Mouse (Mus musculus): ENCODE measurements around the gene Tat. TPM values are rescaled to one million over a fixed set of nuclear protein-coding genes. Genes with fewer than 3 reads are reported as not detected.

The Tat gene
- polyA plus RNA-seq, 1 experiment from 2014 or later = not detected

- ATAC-seq = no peak
- H3K27ac ChIP-seq (ENCODE audit: low read length) = no peak overlapping the region
- H3K27me3 ChIP-seq (ENCODE audit: control insufficient read depth, insufficient read depth, low read depth, low read length) = peaks cover 10% of the 10 kb centered on the region
- peaks cover 15% of the 10 kb centered on the region for H3K4me1 ChIP-seq (ENCODE audit: control insufficient read depth, insufficient read depth, low read length)
- no peak overlapping the region for H3K4me2 ChIP-seq (ENCODE audit: low read length)
- 7% methylated on average over 16 of the region's 16 CpGs for WGBS
- no peak overlapping the region for H3K4me3 ChIP-seq (ENCODE audit: low read depth, low read length)
- no peaks in the 10 kb centered on the region for H3K9me3 ChIP-seq (replicated peaks; ENCODE audit: control insufficient read depth, low read length, poor library complexity, severe bottlenecking)
- H3K36me3 ChIP-seq (ENCODE audit: control insufficient read depth, insufficient read depth, low read length) = no peaks in the 10 kb centered on the region
- H3K9ac ChIP-seq (ENCODE audit: low read depth, low read length) = no peak overlapping the region
These were observed 32.8 kb upstream of the Tat start for GRCm38 (mm10) chr8:109957167-109958028.

- Histone ChIP-seq H3K9ac (ENCODE audit: low read depth, low read length) (no peak overlapping the region), H3K36me3 (ENCODE audit: control insufficient read depth, insufficient read depth, low read length) (no peaks in the 10 kb centered on the region), H3K27ac (ENCODE audit: low read length) (no peak overlapping the region), H3K4me1 (ENCODE audit: control insufficient read depth, insufficient read depth, low read length) (peaks cover 15% of the 10 kb centered on the region), H3K27me3 (ENCODE audit: control insufficient read depth, insufficient read depth, low read depth, low read length) (peaks cover 13% of the 10 kb centered on the region), H3K4me2 (ENCODE audit: low read length) (no peak overlapping the region), H3K9me3 (replicated peaks; ENCODE audit: control insufficient read depth, low read length, poor library complexity, severe bottlenecking) (no peaks in the 10 kb centered on the region), H3K4me3 (ENCODE audit: low read depth, low read length) (no peak overlapping the region)
- WGBS = 26% methylated on average over 12 of the region's 12 CpGs
- no peak for ATAC-seq
These were observed 32.1 kb upstream of the Tat start for GRCm38 (mm10) chr8:109958036-109958655.

GRCm38 (mm10) chr8:109959112-109959511, 31.1 kb upstream of the Tat start:
- 81% methylated on average over 4 of the region's 4 CpGs for WGBS
- Histone ChIP-seq H3K4me2 (ENCODE audit: low read length) (no peak overlapping the region), H3K27me3 (ENCODE audit: control insufficient read depth, insufficient read depth, low read depth, low read length) (peaks cover 13% of the 10 kb centered on the region), H3K4me1 (ENCODE audit: control insufficient read depth, insufficient read depth, low read length) (peaks cover 14% of the 10 kb centered on the region), H3K36me3 (ENCODE audit: control insufficient read depth, insufficient read depth, low read length) (no peaks in the 10 kb centered on the region), H3K9me3 (replicated peaks; ENCODE audit: control insufficient read depth, low read length, poor library complexity, severe bottlenecking) (no peaks in the 10 kb centered on the region), H3K9ac (ENCODE audit: low read depth, low read length) (no peak overlapping the region), H3K27ac (ENCODE audit: low read length) (no peak overlapping the region), H3K4me3 (ENCODE audit: low read depth, low read length) (no peak overlapping the region)
- no peak for ATAC-seq

- peaks cover 13% of the 10 kb centered on the region for H3K27me3 ChIP-seq (ENCODE audit: control insufficient read depth, insufficient read depth, low read depth, low read length)
- peak within 1 kb of the TSS; percentile 64 for H3K4me2 ChIP-seq (ENCODE audit: low read length)
- peak within 1 kb of the TSS; percentile 43 for H3K4me3 ChIP-seq (ENCODE audit: low read depth, low read length)
- no peaks in the 10 kb centered on the region for H3K36me3 ChIP-seq (ENCODE audit: control insufficient read depth, insufficient read depth, low read length)
- ATAC-seq = peak; percentile 54; the same call in 1 of the 2 replicates
- 2% methylated on average over 63 of the region's 64 CpGs for WGBS
- peak within 1 kb of the TSS; percentile 48 for H3K9ac ChIP-seq (ENCODE audit: low read depth, low read length)
- H3K9me3 ChIP-seq (replicated peaks; ENCODE audit: control insufficient read depth, low read length, poor library complexity, severe bottlenecking) = no peaks in the 10 kb centered on the region
- no peak within 1 kb of the TSS for H3K27ac ChIP-seq (ENCODE audit: low read length)
- peaks cover 7% of the 10 kb centered on the region; the same call in 1 of the 2 replicates for H3K4me1 ChIP-seq (ENCODE audit: control insufficient read depth, insufficient read depth, low read length)
These were observed 28.4 kb upstream of the Tat start, which contains the start of gene Marveld3 for GRCm38 (mm10) chr8:109961693-109962367. Gene Marveld3, minus strand, starts transcription at chr8:109962203.

GRCm38 (mm10) chr8:109962896-109963295, 27.3 kb upstream of the Tat start:
- no peaks in the 10 kb centered on the region for H3K36me3 ChIP-seq (ENCODE audit: control insufficient read depth, insufficient read depth, low read length)
- H3K9me3 ChIP-seq (replicated peaks; ENCODE audit: control insufficient read depth, low read length, poor library complexity, severe bottlenecking) = no peaks in the 10 kb centered on the region
- H3K4me3 ChIP-seq (ENCODE audit: low read depth, low read length) = no peak overlapping the region
- no peak overlapping the region for H3K4me2 ChIP-seq (ENCODE audit: low read length)
- peaks cover 7% of the 10 kb centered on the region; the same call in 1 of the 2 replicates for H3K4me1 ChIP-seq (ENCODE audit: control insufficient read depth, insufficient read depth, low read length)
- no peak overlapping the region for H3K27ac ChIP-seq (ENCODE audit: low read length)
- ATAC-seq = no peak
- peaks cover 13% of the 10 kb centered on the region for H3K27me3 ChIP-seq (ENCODE audit: control insufficient read depth, insufficient read depth, low read depth, low read length)
- 85% methylated on average over 9 of the region's 9 CpGs for WGBS
- H3K9ac ChIP-seq (ENCODE audit: low read depth, low read length) = no peak overlapping the region

GRCm38 (mm10) chr8:109963421-109963820, 26.8 kb upstream of the Tat start:
- no peak for ATAC-seq
- H3K27me3 ChIP-seq (ENCODE audit: control insufficient read depth, insufficient read depth, low read depth, low read length) = peaks cover 17% of the 10 kb centered on the region
- WGBS = 81% methylated on average over 13 of the region's 13 CpGs
- no peaks in the 10 kb centered on the region for H3K36me3 ChIP-seq (ENCODE audit: control insufficient read depth, insufficient read depth, low read length)
- H3K27ac ChIP-seq (ENCODE audit: low read length) = no peak overlapping the region
- peaks cover 7% of the 10 kb centered on the region; the same call in 1 of the 2 replicates for H3K4me1 ChIP-seq (ENCODE audit: control insufficient read depth, insufficient read depth, low read length)
- H3K4me3 ChIP-seq (ENCODE audit: low read depth, low read length) = no peak overlapping the region
- H3K9ac ChIP-seq (ENCODE audit: low read depth, low read length) = no peak overlapping the region
- H3K9me3 ChIP-seq (replicated peaks; ENCODE audit: control insufficient read depth, low read length, poor library complexity, severe bottlenecking) = no peaks in the 10 kb centered on the region
- no peak overlapping the region for H3K4me2 ChIP-seq (ENCODE audit: low read length)

GRCm38 (mm10) chr8:109964106-109964505, 26.1 kb upstream of the Tat start:
- no peak overlapping the region for H3K27ac ChIP-seq (ENCODE audit: low read length)
- peaks cover 7% of the 10 kb centered on the region; the same call in 1 of the 2 replicates for H3K4me1 ChIP-seq (ENCODE audit: control insufficient read depth, insufficient read depth, low read length)
- no peak overlapping the region for H3K4me2 ChIP-seq (ENCODE audit: low read length)
- ATAC-seq = no peak
- H3K36me3 ChIP-seq (ENCODE audit: control insufficient read depth, insufficient read depth, low read length) = no peaks in the 10 kb centered on the region
- peaks cover 17% of the 10 kb centered on the region for H3K27me3 ChIP-seq (ENCODE audit: control insufficient read depth, insufficient read depth, low read depth, low read length)
- 73% methylated on average over 4 of the region's 4 CpGs for WGBS
- H3K9me3 ChIP-seq (replicated peaks; ENCODE audit: control insufficient read depth, low read length, poor library complexity, severe bottlenecking) = no peaks in the 10 kb centered on the region
- no peak overlapping the region for H3K4me3 ChIP-seq (ENCODE audit: low read depth, low read length)
- no peak overlapping the region for H3K9ac ChIP-seq (ENCODE audit: low read depth, low read length)

GRCm38 (mm10) chr8:109968837-109969236, 21.4 kb upstream of the Tat start:
- ATAC-seq = no peak
- Histone ChIP-seq H3K9me3 (replicated peaks; ENCODE audit: control insufficient read depth, low read length, poor library complexity, severe bottlenecking) (no peaks in the 10 kb centered on the region), H3K9ac (ENCODE audit: low read depth, low read length) (no peak overlapping the region), H3K36me3 (ENCODE audit: control insufficient read depth, insufficient read depth, low read length) (no peaks in the 10 kb centered on the region), H3K27ac (ENCODE audit: low read length) (no peak overlapping the region), H3K4me3 (ENCODE audit: low read depth, low read length) (no peak overlapping the region), H3K27me3 (ENCODE audit: control insufficient read depth, insufficient read depth, low read depth, low read length) (peaks cover 4% of the 10 kb centered on the region; the same call in 1 of the 2 replicates), H3K4me1 (ENCODE audit: control insufficient read depth, insufficient read depth, low read length) (no peaks in the 10 kb centered on the region), H3K4me2 (ENCODE audit: low read length) (no peak overlapping the region)
- WGBS = 59% methylated on average over 10 of the region's 10 CpGs
